Mouse (Mus musculus) liver, embryonic 16.5 days (tissue): ENCODE results near the gene Plvap. TPM values are rescaled to one million over a fixed set of nuclear protein-coding genes. Genes with fewer than 3 reads are reported as not detected.

Experiments used
- ATAC-seq: fragments of 200-750 bp; cut with Nextera tagmentation; 2 replicates; pipeline ENCODE4 v1.8.0; 2017; ENCODE audit warnings: low read depth, mild to moderate bottlenecking, moderate number of reproducible peaks, moderate library complexity
- H3K27ac ChIP-seq: fragments of 300-500 bp; sonication (generic); 2 replicates; pipeline ENCODE4 v1.5.1; 2014; ENCODE audit warnings: mild to moderate bottlenecking, low read length
- H3K27me3 ChIP-seq: fragments of 300-500 bp; sonication (generic); 2 replicates; pipeline ENCODE4 v1.6.1; 2014; ENCODE audit warnings: low read depth, low read length, mixed read lengths; ENCODE audit not compliant: control insufficient read depth, insufficient read depth
- H3K36me3 ChIP-seq: fragments of 300-500 bp; sonication (generic); 2 replicates; pipeline ENCODE4 v1.6.1; 2014; ENCODE audit warnings: mild to moderate bottlenecking; ENCODE audit not compliant: control insufficient read depth, insufficient read depth
- H3K4me1 ChIP-seq: fragments of 300-500 bp; sonication (generic); 2 replicates; pipeline ENCODE4 v1.6.1; 2014; ENCODE audit warnings: low read depth, low read length, mixed read lengths; ENCODE audit not compliant: control insufficient read depth
- H3K4me2 ChIP-seq: fragments of 300-500 bp; sonication (generic); 2 replicates; pipeline ENCODE4 v1.6.1; 2014; ENCODE audit warnings: low read depth, low read length, mixed read lengths
- H3K4me3 ChIP-seq: fragments of 300-500 bp; sonication (generic); 2 replicates; pipeline ENCODE4 v1.5.1; 2014; ENCODE audit warnings: low read depth, mild to moderate bottlenecking, low read length
- H3K9ac ChIP-seq: fragments of 300-500 bp; sonication (generic); 2 replicates; pipeline ENCODE4 v1.6.1; 2014; ENCODE audit warnings: low read depth, low read length
- H3K9me3 ChIP-seq: fragments of 300-500 bp; sonication (generic); replicated peaks from 2 replicates; pipeline ENCODE4 v1.6.1; 2016; ENCODE audit warnings: low read length; ENCODE audit not compliant: control insufficient read depth
- WGBS: fragments of 180-500 bp; shearing (Covaris S2); extraction: QIAGEN DNeasy Blood & Tissue Kit; methylation state at CpG from one replicate; pipeline ENCODE4 v1.1.7; 2014; ENCODE audit not compliant: insufficient replicate concordance; 5-methylcytosine and 5-hydroxymethylcytosine counted together
- polyA plus RNA-seq: library from polyadenylated mRNA; unstranded; fragments of >200 nt; fragmentation: Nextera tagmentation; extraction: Ambion mirVana; gene quantifications from 2 replicates; pipeline ENCODE4 v1.2.1, GENCODE M21; 2015

Plvap gene
- polyA plus RNA-seq: 18.2 and 20.3 TPM in 2 replicates

GRCm38 (mm10) chr8:71511644-71512043 is at the start of gene Plvap:
TSS of gene Plvap (minus strand) at chr8:71511752.
- H3K9me3 ChIP-seq: no peaks in the 10 kb centered on the region
- H3K4me1 ChIP-seq: peaks cover 12% of the 10 kb centered on the region
- no peaks in the 10 kb centered on the region for H3K36me3 ChIP-seq
- WGBS: 7% methylated on average over 14 of the region's 14 CpGs
- H3K9ac ChIP-seq: no peak within 1 kb of the TSS
- peak; percentile 81 for ATAC-seq
- H3K4me3 ChIP-seq: peak within 1 kb of the TSS; percentile 43
- H3K27me3 ChIP-seq: peaks cover 27% of the 10 kb centered on the region
- H3K4me2 ChIP-seq: peak within 1 kb of the TSS; percentile 50
- H3K27ac ChIP-seq: no peak within 1 kb of the TSS

- Histone ChIP-seq H3K9ac (no peak overlapping the region), H3K27ac (no peak overlapping the region), H3K4me1 (peaks cover 20% of the 10 kb centered on the region), H3K4me2 (no peak overlapping the region), H3K36me3 (no peaks in the 10 kb centered on the region), H3K4me3 (no peak overlapping the region), H3K27me3 (peaks cover 40% of the 10 kb centered on the region), H3K9me3 (no peaks in the 10 kb centered on the region)
- WGBS: 82% methylated on average over 5 of the region's 5 CpGs
- no peak for ATAC-seq
Observed at GRCm38 (mm10) chr8:71560765-71561164, 49.2 kb upstream of the Plvap start.

- WGBS: 41% methylated on average over 3 of the region's 3 CpGs
- no peaks in the 10 kb centered on the region for H3K36me3 ChIP-seq
- peaks cover 20% of the 10 kb centered on the region for H3K4me1 ChIP-seq
- no peak overlapping the region for H3K27ac ChIP-seq
- peaks cover 40% of the 10 kb centered on the region for H3K27me3 ChIP-seq
- no peak for ATAC-seq
- no peak overlapping the region for H3K4me2 ChIP-seq
- H3K4me3 ChIP-seq: no peak overlapping the region
- H3K9ac ChIP-seq: no peak overlapping the region
- H3K9me3 ChIP-seq: no peaks in the 10 kb centered on the region
Observed at GRCm38 (mm10) chr8:71560071-71560470, 48.5 kb upstream of the Plvap start.

DNA sequence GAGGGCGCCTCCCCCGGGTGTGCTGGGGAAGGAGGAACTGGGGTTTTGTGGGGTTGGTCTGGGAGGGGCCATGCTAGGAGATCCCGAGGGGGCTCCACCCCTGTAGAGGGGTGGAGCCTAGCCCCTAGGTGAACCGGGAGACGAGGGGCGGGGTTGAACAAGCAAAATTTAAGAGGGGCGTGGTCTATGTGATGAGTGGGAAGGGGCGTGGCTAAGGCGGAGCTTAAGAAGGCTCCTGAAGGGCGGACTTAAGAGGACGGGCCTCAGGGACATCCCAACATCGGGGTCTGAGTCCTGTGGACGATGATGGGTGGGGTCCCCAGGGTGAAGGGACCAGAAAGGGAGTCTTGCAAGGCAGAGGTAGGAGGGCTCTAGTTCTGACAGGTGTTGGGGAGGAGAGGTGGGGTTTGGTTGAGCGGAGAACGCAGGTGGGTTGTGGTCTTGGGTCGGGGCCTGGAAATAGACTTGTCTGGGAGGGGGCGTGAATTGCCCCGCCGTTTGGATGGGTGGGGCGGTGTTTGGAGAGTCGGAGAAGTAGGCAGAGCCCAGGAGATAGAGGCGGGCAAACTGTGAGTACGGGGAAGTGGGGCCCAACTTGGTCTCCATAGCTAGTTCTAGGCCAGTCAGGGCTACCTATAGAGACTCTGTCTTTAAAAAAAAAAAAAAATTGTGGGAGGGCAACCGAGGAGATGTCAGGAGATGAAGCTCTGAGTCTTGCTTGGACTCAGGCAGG is 47.6 kb upstream of the Plvap start:
- H3K4me3 ChIP-seq: peak overlapping the region; percentile 53
- peak overlapping the region; percentile 76 for H3K4me2 ChIP-seq
- H3K27ac ChIP-seq: no peak overlapping the region
- WGBS: 3% methylated on average over 24 of the region's 24 CpGs
- ATAC-seq: peak; percentile 74
- peaks cover 40% of the 10 kb centered on the region for H3K27me3 ChIP-seq
- peaks cover 24% of the 10 kb centered on the region for H3K4me1 ChIP-seq
- peak overlapping the region; percentile 50; the same call in 1 of the 2 replicates for H3K9ac ChIP-seq
- no peaks in the 10 kb centered on the region for H3K9me3 ChIP-seq
- H3K36me3 ChIP-seq: no peaks in the 10 kb centered on the region

DNA sequence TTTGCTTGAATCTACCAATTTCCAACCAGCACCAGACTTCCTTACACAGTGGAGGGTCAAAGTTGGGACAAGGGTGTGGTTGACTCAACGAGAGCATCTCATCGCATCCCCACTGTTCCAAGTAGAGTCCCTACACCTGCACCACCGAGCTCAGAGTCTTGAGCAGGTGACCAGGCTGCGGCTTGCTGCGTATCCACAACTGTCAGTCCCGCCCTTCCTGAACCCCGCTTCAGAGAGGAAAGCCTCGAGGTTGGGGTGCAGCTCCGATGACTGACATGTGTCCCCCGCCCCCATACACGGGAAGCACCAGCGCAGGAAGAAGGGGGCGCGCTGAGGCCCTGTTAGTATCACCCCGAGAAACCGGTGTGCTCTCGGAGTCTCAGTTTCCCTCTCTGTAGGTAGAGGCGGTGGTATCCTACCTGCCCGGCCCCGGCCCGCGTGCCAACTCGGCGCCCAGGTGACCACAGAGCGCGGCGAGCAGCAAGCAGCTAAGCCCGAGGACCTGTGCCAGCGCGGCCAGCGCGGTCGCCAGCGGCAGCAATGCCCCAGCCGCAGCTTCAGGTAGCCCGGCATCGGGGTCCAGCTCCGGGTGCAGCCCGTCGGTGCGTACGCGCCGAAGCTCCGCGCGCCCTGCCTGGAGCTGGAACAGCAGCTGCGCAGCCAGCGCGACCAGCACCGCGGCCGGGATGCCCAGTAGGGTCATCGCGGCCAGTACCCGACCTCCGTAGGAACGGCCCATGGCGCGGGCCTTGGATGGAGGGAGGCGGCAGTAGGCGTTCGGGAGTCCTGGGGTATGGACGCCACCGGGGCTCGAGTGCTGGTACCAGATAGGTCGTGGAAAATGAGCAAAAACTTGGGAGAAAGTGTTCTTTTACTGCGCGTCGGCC is 46.8 kb upstream of the Plvap start, which contains the start of gene Tmem221:
Gene Tmem221, minus strand, starts transcription at position 801 of the 887 bp plus-strand sequence.
- ATAC-seq: 0 out of 2 replicates have a peak, but pooled peaks have one; percentile 1
- Histone ChIP-seq H3K4me1 (peaks cover 24% of the 10 kb centered on the region), H3K27me3 (peaks cover 40% of the 10 kb centered on the region), H3K36me3 (no peaks in the 10 kb centered on the region), H3K9me3 (no peaks in the 10 kb centered on the region), H3K27ac (no peak within 1 kb of the TSS), H3K9ac (peak within 1 kb of the TSS; percentile 50; the same call in 1 of the 2 replicates), H3K4me3 (peak within 1 kb of the TSS; percentile 53), H3K4me2 (peak within 1 kb of the TSS; percentile 76)
- WGBS: 4% methylated on average over 70 of the region's 70 CpGs

GRCm38 (mm10) chr8:71554644-71555043 is 43.1 kb upstream of the Plvap start:
- Histone ChIP-seq H3K27me3 (peaks cover 21% of the 10 kb centered on the region), H3K4me2 (no peak overlapping the region), H3K9me3 (no peaks in the 10 kb centered on the region), H3K36me3 (no peaks in the 10 kb centered on the region), H3K9ac (no peak overlapping the region), H3K27ac (no peak overlapping the region), H3K4me3 (no peak overlapping the region), H3K4me1 (peaks cover 16% of the 10 kb centered on the region)
- 80% methylated on average over 2 of the region's 2 CpGs for WGBS
- no peak for ATAC-seq

DNA sequence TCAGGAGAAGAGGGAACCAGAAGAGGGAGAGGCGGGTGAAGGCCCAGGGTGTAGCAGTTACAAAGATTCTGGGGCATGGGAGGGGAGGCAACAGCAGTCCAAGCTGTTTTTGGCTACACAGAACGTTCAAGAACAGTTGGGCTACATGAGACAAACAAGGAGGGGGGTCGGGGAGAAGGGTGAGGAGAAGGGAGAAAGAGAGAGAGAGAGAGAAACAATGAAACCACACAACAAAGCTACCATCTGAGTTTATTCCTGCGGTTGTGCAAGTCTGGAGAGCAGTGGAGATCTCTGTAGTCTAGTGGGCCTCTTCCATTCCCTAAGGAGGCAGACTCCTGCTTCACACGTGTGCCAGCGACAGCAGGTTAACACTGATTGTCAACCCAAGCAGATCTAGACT is 42.4 kb upstream of the Plvap start:
- Histone ChIP-seq H3K4me1 (peaks cover 12% of the 10 kb centered on the region), H3K36me3 (no peaks in the 10 kb centered on the region), H3K9me3 (no peaks in the 10 kb centered on the region), H3K4me2 (no peak overlapping the region), H3K27ac (no peak overlapping the region), H3K4me3 (no peak overlapping the region), H3K27me3 (peaks cover 18% of the 10 kb centered on the region), H3K9ac (no peak overlapping the region)
- no peak for ATAC-seq
- WGBS: 55% methylated on average over 6 of the region's 6 CpGs

DNA sequence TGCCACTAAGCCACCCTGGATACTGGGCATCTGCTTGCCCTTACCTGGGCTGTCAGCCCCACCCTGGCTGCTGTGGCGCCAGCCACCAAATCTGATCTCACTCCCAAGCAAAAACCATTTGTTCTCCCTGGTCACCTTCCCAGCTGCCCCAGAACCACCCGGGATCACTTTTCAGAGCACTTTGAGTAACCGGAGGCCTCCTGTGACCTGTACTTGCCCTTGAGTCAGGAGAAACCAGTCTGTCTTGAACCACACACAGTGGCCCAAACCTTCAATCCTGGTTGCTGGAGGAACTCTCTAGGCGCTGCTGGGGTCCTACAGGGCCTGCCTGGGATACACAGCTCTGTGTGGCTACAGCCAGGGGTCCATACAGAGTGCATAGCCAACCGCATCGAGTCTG is 41.2 kb upstream of the Plvap start:
- no peak overlapping the region for H3K4me3 ChIP-seq
- peaks cover 4% of the 10 kb centered on the region; the same call in 1 of the 2 replicates for H3K4me1 ChIP-seq
- H3K27me3 ChIP-seq: peaks cover 6% of the 10 kb centered on the region
- H3K4me2 ChIP-seq: no peak overlapping the region
- no peak for ATAC-seq
- no peak overlapping the region for H3K27ac ChIP-seq
- no peak overlapping the region for H3K9ac ChIP-seq
- WGBS: 63% methylated on average over 6 of the region's 6 CpGs
- no peaks in the 10 kb centered on the region for H3K36me3 ChIP-seq
- no peaks in the 10 kb centered on the region for H3K9me3 ChIP-seq
